Mouse (Mus musculus): ENCODE results near the gene Unc79.

- TF ChIP-seq POLR2A (IDR thresholded peaks at IDR 0.05; ENCODE audit: borderline replicate concordance, extremely low read depth, low read depth, low read length) (no peak), CTCF (IDR thresholded peaks at IDR 0.05; ENCODE audit: insufficient read depth, low read length) (no peak)
Observed at GRCm38 (mm10) chr12:103159016-103159415, 210.4 kb downstream of the Unc79 start.

All from lung, adult 2 months (tissue).